Mouse (Mus musculus) macrophage (primary cell): ENCODE data around the gene Osbpl9. TPM values are rescaled to one million over a fixed set of nuclear protein-coding genes. Genes with fewer than 3 reads are reported as not detected.

ENCODE experiments used
- H3K27ac ChIP-seq: fragments of 350-480 bp; formaldehyde crosslinking; 2 replicates; pipeline ENCODE4 v1.9.0; 2021
- H3K36me3 ChIP-seq: fragments of 350-480 bp; formaldehyde crosslinking; 2 replicates; pipeline ENCODE4 v1.9.0; 2021; ENCODE audit errors: inconsistent target
- H3K4me3 ChIP-seq: fragments of 350-480 bp; formaldehyde crosslinking; 2 replicates; pipeline ENCODE4 v1.9.0; 2021; ENCODE audit errors: inconsistent target
- H3K79me2 ChIP-seq: fragments of 350-480 bp; formaldehyde crosslinking; 2 replicates; pipeline ENCODE4 v1.9.0; 2021; ENCODE audit errors: inconsistent target
- WGBS: methylation state at CpG from one replicate; pipeline ENCODE4 v1.1.7; 2026; ENCODE audit warnings: inconsistent platforms; ENCODE audit not compliant: missing documents; 5-methylcytosine and 5-hydroxymethylcytosine counted together
- polyA plus RNA-seq: library from polyadenylated mRNA; stranded (reverse); fragments of 250-400 nt; gene quantifications from 3 replicates; pipeline ENCODE4 v1.2.4, GENCODE M21; 2018; ENCODE audit warnings: inconsistent platforms

Gene Osbpl9
- polyA plus RNA-seq, 1 experiment from 2014 or later = 146 TPM

- Histone ChIP-seq H3K79me2 (peaks cover 90% of the 10 kb centered on the region), H3K36me3 (no peaks in the 10 kb centered on the region), H3K27ac (no peak overlapping the region), H3K4me3 (no peak overlapping the region)
- WGBS = 88% methylated on average over 1 of the region's 1 CpGs
These were observed 87.8 kb downstream of the Osbpl9 start for GRCm38 (mm10) chr4:109114308-109114707.

DNA sequence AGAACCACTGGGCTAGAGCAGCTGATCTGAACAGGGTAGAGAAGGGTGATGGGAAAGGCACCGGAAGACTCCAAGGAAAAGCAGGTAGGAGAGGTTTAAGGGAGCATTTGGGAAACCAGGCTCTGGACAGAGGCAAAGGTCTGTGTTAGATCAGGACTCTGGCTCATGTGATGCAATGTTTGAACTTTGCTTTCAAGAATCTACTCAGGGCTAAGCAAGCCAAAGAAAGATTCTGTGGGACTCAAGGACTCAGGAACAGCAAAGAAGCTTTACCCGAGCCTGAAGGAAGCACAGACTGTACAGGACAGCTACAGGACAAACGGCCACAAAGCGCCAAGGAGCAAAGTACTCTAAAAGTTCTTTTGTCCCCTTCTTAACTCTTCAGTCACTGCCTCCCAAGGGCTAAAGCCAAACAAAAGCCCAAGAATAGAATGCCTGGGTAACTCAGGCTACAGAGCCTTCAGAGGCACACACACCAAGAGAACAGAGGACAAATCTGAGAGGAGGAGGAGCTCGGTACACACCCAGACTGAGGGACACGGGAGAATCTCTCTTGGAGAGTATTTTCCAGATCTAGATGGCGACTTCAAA is 89.1 kb downstream of the Osbpl9 start:
- no peak overlapping the region for H3K27ac ChIP-seq
- peaks cover 95% of the 10 kb centered on the region for H3K79me2 ChIP-seq
- 93% methylated on average over 7 of the region's 7 CpGs for WGBS
- H3K4me3 ChIP-seq = no peak overlapping the region
- no peaks in the 10 kb centered on the region for H3K36me3 ChIP-seq

GRCm38 (mm10) chr4:109110978-109111377 is 91.1 kb downstream of the Osbpl9 start:
- no peak overlapping the region for H3K27ac ChIP-seq
- WGBS = 100% methylated on average over 2 of the region's 2 CpGs
- no peaks in the 10 kb centered on the region for H3K36me3 ChIP-seq

GRCm38 (mm10) chr4:109109686-109110085 is 92.4 kb downstream of the Osbpl9 start:
- no peak overlapping the region for H3K4me3 ChIP-seq
- no peak overlapping the region for H3K27ac ChIP-seq
- no peaks in the 10 kb centered on the region for H3K36me3 ChIP-seq
- 95% methylated on average over 10 of the region's 10 CpGs for WGBS
- H3K79me2 ChIP-seq = peaks cover 100% of the 10 kb centered on the region

More at GRCm38 (mm10) chr4:109110978-109111377, 91.1 kb downstream of the Osbpl9 start:
- no peak overlapping the region for H3K4me3 ChIP-seq
- peaks cover 100% of the 10 kb centered on the region for H3K79me2 ChIP-seq

GRCm38 (mm10) chr4:109109012-109109411 is 93.1 kb downstream of the Osbpl9 start:
- WGBS = 96% methylated on average over 5 of the region's 6 CpGs
- H3K79me2 ChIP-seq = peaks cover 100% of the 10 kb centered on the region
- H3K36me3 ChIP-seq = no peaks in the 10 kb centered on the region
- H3K27ac ChIP-seq = no peak overlapping the region
- no peak overlapping the region for H3K4me3 ChIP-seq

GRCm38 (mm10) chr4:109106594-109106993 is 95.5 kb downstream of the Osbpl9 start:
- H3K36me3 ChIP-seq = no peaks in the 10 kb centered on the region
- H3K4me3 ChIP-seq = no peak overlapping the region
- peaks cover 91% of the 10 kb centered on the region for H3K79me2 ChIP-seq
- no peak overlapping the region for H3K27ac ChIP-seq

DNA sequence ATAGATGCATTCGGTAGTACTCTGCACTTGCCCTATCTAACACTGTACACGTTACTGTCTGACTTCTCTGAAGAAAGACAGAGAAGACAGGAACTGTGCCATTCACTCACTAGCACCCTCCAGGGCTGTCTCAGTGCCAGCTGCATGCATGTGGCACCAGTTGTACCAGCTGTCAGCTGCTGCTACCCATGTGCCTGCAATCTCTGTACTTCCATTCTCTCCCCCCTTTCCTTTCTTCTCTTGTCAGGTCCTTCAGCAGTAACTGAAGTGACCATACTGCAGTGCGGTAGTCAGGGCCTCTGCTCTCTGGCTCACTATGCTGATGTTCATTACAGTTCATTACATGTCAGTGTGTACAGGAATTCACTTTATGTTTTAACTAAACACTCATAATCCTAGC is 96.0 kb downstream of the Osbpl9 start:
- peaks cover 5% of the 10 kb centered on the region; the same call in 1 of the 2 replicates for H3K36me3 ChIP-seq
- no peak overlapping the region for H3K27ac ChIP-seq
- peaks cover 86% of the 10 kb centered on the region for H3K79me2 ChIP-seq
- H3K4me3 ChIP-seq = no peak overlapping the region
- 43% methylated on average over 3 of the region's 3 CpGs for WGBS

DNA sequence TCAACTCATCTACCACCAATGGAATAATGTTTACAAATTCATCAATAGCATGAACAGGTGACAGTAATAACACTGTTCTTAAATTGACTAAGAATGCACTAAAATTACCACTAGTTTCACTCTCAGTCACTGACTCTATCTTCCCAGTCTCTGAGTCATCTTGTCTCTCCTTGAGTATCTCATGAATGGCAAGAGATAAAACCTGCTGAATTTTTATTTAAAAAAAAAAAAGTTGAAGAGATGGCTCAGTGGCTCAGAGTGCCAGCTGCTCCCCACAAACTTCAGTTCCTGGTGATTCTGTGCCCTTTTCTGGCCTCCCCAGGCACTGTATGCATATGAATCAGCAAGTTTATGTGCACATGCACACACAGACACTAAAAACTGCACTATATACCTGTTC is 96.8 kb downstream of the Osbpl9 start:
- peaks cover 10% of the 10 kb centered on the region; the same call in 1 of the 2 replicates for H3K36me3 ChIP-seq
- H3K4me3 ChIP-seq = no peak overlapping the region
- no peak overlapping the region for H3K27ac ChIP-seq
- H3K79me2 ChIP-seq = peaks cover 78% of the 10 kb centered on the region

DNA sequence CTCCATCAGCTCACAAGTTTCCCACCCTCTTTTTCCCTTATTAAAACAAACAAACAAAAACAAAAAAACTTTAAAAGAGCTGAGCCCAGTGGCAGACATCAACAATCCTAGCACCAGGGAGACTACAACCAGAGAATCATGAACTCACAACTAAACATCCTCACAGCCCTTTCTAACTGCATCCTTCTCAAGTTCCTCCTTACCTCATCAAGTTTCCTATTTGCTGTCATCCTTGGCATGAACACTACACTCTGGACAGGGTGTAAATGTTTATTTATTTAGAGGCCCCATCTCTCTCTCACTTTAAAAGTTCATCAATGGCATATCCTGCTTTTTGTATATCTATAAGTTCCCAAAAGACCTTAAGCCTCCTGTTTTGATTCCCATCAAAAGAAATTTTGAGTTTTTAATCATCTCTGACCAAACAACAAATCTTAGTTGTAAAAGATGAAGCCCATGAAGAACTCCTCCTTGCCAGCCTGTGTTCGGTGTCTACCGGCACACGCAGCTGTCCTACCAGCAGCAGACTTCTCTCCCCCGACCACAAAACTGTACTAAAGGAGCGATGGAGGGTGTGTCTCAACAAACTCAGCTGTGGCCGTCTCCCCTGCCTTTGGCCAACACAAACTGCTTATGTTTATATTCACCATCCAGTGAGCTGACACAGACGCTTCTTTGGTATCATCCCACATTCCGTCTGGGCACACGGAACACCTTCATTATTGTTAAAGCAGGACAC is 98.8 kb downstream of the Osbpl9 start:
- Histone ChIP-seq H3K4me3 (no peak overlapping the region), H3K79me2 (peaks cover 63% of the 10 kb centered on the region), H3K27ac (no peak overlapping the region), H3K36me3 (peaks cover 10% of the 10 kb centered on the region; the same call in 1 of the 2 replicates)
- WGBS = 63% methylated on average over 9 of the region's 9 CpGs

DNA sequence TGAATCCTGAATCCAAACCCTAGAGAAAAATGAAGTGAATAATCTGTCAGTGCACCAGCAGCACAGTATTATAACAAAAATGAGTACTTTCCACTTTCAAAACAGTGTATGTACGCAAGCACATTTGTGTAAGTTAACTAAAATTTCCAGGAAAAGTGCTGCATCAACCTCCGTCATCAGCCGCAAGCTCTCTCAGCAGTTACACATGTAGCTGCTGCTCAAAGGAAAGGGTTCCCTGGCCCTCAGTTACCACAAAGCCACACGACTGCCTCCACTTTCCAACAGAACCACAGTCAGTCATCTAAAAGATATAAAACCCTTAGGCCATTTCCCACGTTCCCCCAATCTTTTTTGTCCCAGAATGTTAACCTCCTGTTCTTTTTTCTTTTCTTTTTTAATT is 99.5 kb downstream of the Osbpl9 start:
- Histone ChIP-seq H3K36me3 (peaks cover 15% of the 10 kb centered on the region; the same call in 1 of the 2 replicates), H3K79me2 (peaks cover 60% of the 10 kb centered on the region), H3K27ac (no peak overlapping the region), H3K4me3 (no peak overlapping the region)
- 55% methylated on average over 5 of the region's 5 CpGs for WGBS

GRCm38 (mm10) chr4:109098861-109099260 is 103.2 kb downstream of the Osbpl9 start:
- 98% methylated on average over 3 of the region's 3 CpGs for WGBS
- peaks cover 36% of the 10 kb centered on the region; the same call in 1 of the 2 replicates for H3K36me3 ChIP-seq
- H3K27ac ChIP-seq = no peak overlapping the region
- peaks cover 51% of the 10 kb centered on the region for H3K79me2 ChIP-seq
- H3K4me3 ChIP-seq = no peak overlapping the region

DNA sequence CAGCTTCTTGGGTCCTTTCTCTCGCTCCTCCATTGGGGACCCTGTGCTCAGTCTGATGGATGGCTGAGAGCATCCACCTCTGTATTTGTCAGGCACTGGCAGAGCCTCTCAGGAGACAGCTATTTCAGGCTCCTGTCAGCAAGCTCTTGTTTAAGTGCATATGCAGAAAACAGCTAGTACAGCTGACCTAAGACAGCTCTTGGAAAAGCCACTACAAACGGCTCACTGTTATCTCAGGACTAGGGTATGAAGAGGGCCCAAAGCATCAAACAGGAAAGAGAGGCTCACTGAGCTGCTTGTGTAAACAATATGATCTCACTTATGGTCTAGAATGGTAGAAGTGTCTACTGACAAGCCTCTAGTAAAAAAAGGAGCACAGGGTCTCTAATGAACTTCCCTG is 107.8 kb downstream of the Osbpl9 start:
- Histone ChIP-seq H3K27ac (no peak overlapping the region), H3K36me3 (peaks cover 38% of the 10 kb centered on the region; the same call in 1 of the 2 replicates)
- WGBS = 92% methylated on average over 2 of the region's 2 CpGs

GRCm38 (mm10) chr4:109092344-109092743 is 109.7 kb downstream of the Osbpl9 start:
- Histone ChIP-seq H3K79me2 (peaks cover 26% of the 10 kb centered on the region; the same call in 1 of the 2 replicates), H3K36me3 (peaks cover 33% of the 10 kb centered on the region; the same call in 1 of the 2 replicates), H3K4me3 (no peak overlapping the region), H3K27ac (no peak overlapping the region)
- WGBS = 100% methylated on average over 5 of the region's 5 CpGs

More for the DNA sequence above, 107.8 kb downstream of the Osbpl9 start:
- Histone ChIP-seq H3K4me3 (no peak overlapping the region), H3K79me2 (peaks cover 33% of the 10 kb centered on the region; the same call in 1 of the 2 replicates)

DNA sequence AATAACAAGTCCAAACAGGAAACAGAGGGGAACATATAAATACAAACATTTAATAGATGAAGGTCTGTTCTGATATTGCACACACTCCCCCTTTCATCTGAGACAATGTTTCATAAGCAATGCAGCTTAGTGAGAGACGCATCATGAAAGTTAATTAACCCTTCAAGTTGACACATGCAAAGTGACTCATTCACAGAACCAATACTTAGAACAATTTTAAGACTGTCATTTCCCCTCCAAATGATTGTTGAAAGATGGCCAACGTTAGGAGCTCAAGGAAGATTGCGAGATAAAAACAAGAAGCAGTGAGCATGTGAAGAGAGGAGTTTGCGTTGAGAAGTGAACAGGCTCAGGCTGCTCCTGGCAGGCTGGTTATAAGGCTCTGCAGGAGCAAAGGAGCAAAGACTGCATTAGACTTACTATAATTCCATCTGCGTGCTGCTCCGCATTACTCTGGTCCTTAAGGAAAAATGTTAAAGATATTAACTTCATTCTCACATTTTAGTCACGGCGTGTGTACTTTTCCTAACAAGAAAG is 110.8 kb downstream of the Osbpl9 start:
- Histone ChIP-seq H3K36me3 (peaks cover 33% of the 10 kb centered on the region), H3K79me2 (peaks cover 16% of the 10 kb centered on the region; the same call in 1 of the 2 replicates), H3K4me3 (no peak overlapping the region), H3K27ac (no peak overlapping the region)
- WGBS = 85% methylated on average over 8 of the region's 8 CpGs

GRCm38 (mm10) chr4:109089999-109090398 is 112.1 kb downstream of the Osbpl9 start:
- Histone ChIP-seq H3K36me3 (peaks cover 40% of the 10 kb centered on the region), H3K27ac (no peak overlapping the region), H3K4me3 (no peak overlapping the region), H3K79me2 (peaks cover 8% of the 10 kb centered on the region; the same call in 1 of the 2 replicates)
- WGBS = 93% methylated on average over 6 of the region's 6 CpGs
